Mouse (Mus musculus) naive thymus-derived CD4-positive, alpha-beta T cell, adult 2 months (primary cell): ENCODE data around the gene Ifi47.
"Not testable (repeated sequence)": the region's sequence is repeated elsewhere in the genome, so short reads cannot be mapped to it uniquely, and the experiment has no call there.

Source experiments
- DNase-seq: peaks from one replicate; pipeline ENCODE4 v3.0.0-alpha.2; 2011; ENCODE audit warnings: low read depth

Ifi47 gene

GRCm38 (mm10) chr11:49076001-49076757 is at the start of gene Ifi47:
TSS of gene Ifi47 (plus strand) at chr11:49076587.
- peak; percentile 31 for DNase-seq

- DNase-seq, result not testable (repeated sequence)
Measured at GRCm38 (mm10) chr11:49050064-49050463, 26.3 kb upstream of the Ifi47 start.

GRCm38 (mm10) chr11:49051093-49051891 is 25.1 kb upstream of the Ifi47 start, which contains the start of gene 9930111J21Rik2:
TSS of gene 9930111J21Rik2 (minus strand) at chr11:49051242.
- peak; percentile 51 for DNase-seq

GRCm38 (mm10) chr11:49051894-49052293 is 24.5 kb upstream of the Ifi47 start:
- DNase-seq, result not testable (repeated sequence)

GRCm38 (mm10) chr11:49060061-49060460 is 16.3 kb upstream of the Ifi47 start:
- DNase-seq, result not testable (repeated sequence)

GRCm38 (mm10) chr11:49061865-49062264 is 14.5 kb upstream of the Ifi47 start:
- peak; percentile 42 for DNase-seq

GRCm38 (mm10) chr11:49063713-49064469 is 12.5 kb upstream of the Ifi47 start, which contains the start of gene Tgtp2:
TSS of gene Tgtp2 (minus strand) at chr11:49064206.
- peak; percentile 76 for DNase-seq

- DNase-seq, result no peak
Measured at GRCm38 (mm10) chr11:49068358-49068757, 8.0 kb upstream of the Ifi47 start.

GRCm38 (mm10) chr11:49077012-49077411 is 625 bp downstream of the Ifi47 start:
- no peak for DNase-seq

GRCm38 (mm10) chr11:49078719-49079118 is 2.3 kb downstream of the Ifi47 start:
- DNase-seq, result no peak

GRCm38 (mm10) chr11:49080636-49081035 is 4.2 kb downstream of the Ifi47 start:
- no peak for DNase-seq

- DNase-seq, result peak; percentile 63
Measured at GRCm38 (mm10) chr11:49081356-49081755, 5.0 kb downstream of the Ifi47 start.

GRCm38 (mm10) chr11:49081886-49082285 is 5.5 kb downstream of the Ifi47 start:
- DNase-seq, result no peak

- DNase-seq, result peak; percentile 68
Measured at GRCm38 (mm10) chr11:49083146-49083545, 6.8 kb downstream of the Ifi47 start.

GRCm38 (mm10) chr11:49083808-49084207 is 7.4 kb downstream of the Ifi47 start:
- DNase-seq, result peak; percentile 39

GRCm38 (mm10) chr11:49084385-49084784 is 8.0 kb downstream of the Ifi47 start:
- no peak for DNase-seq

GRCm38 (mm10) chr11:49084875-49085274 is 8.5 kb downstream of the Ifi47 start:
- DNase-seq, result peak; percentile 79

GRCm38 (mm10) chr11:49086858-49087361 is 10.5 kb downstream of the Ifi47 start:
- peak; percentile 67 for DNase-seq

GRCm38 (mm10) chr11:49087830-49088616 is 11.6 kb downstream of the Ifi47 start:
- DNase-seq, result peak; percentile 63

GRCm38 (mm10) chr11:49088990-49089652 is 12.7 kb downstream of the Ifi47 start:
- peak; percentile 58 for DNase-seq
